Mouse (Mus musculus) bone marrow, adult 2 months (tissue): ENCODE measurements around the gene Rassf8. TPM values are rescaled to one million over a fixed set of nuclear protein-coding genes. Genes with fewer than 3 reads are reported as not detected.

Source experiments
- H3K27ac ChIP-seq: fragments of 200-500 bp; 2 replicates; pipeline ENCODE4 v1.5.1; 2012; ENCODE audit warnings: low read depth, mild to moderate bottlenecking, control low read depth, inconsistent platforms, low read length; ENCODE audit not compliant: control insufficient read depth, poor library complexity, insufficient read depth
- H3K4me1 ChIP-seq: fragments of 200-500 bp; 2 replicates; pipeline ENCODE4 v1.6.1; 2011; ENCODE audit warnings: low read length; ENCODE audit not compliant: control insufficient read depth, insufficient read depth
- H3K4me3 ChIP-seq: fragments of 200-500 bp; replicated peaks from 2 replicates; pipeline ENCODE3; 2011; ENCODE audit warnings: mild to moderate bottlenecking, low read depth, low read length, control low read depth; ENCODE audit not compliant: control insufficient read depth
- CTCF ChIP-seq: fragments of 200-500 bp; IDR thresholded peaks from 2 replicates; pipeline ENCODE4 v1.5.1; 2011; ENCODE audit warnings: low read length, control low read depth; ENCODE audit not compliant: control insufficient read depth, insufficient read depth
- POLR2A ChIP-seq: fragments of 200-500 bp; IDR thresholded peaks from 2 replicates; pipeline ENCODE4 v1.6.1; 2011; ENCODE audit warnings: low read depth, mild to moderate bottlenecking, control low read depth, low read length, borderline replicate concordance; ENCODE audit not compliant: control insufficient read depth
- WGBS: fragments of 180-500 bp; shearing (Covaris S2); methylation state at CpG from one replicate; pipeline ENCODE4 v1.1.7; 2018; 5-methylcytosine and 5-hydroxymethylcytosine counted together
- polyA plus RNA-seq: library from polyadenylated mRNA; stranded (reverse); fragments of >200 nt; gene quantifications from 2 replicates; pipeline ENCODE4 v1.2.4, GENCODE M21; 2011; ENCODE audit warnings: low replicate concordance; ENCODE audit not compliant: missing spikeins, insufficient read depth, insufficient read length

Rassf8 gene
- polyA plus RNA-seq, 1 experiment, result 3.5 TPM

GRCm38 (mm10) chr6:145776241-145776640 is 29.7 kb downstream of the Rassf8 start:
- H3K4me3 ChIP-seq, result no peak overlapping the region
- H3K4me1 ChIP-seq, result no peaks in the 10 kb centered on the region; the same call in 1 of the 2 replicates
- TF ChIP-seq POLR2A, result no peak
- no peak for TF ChIP-seq CTCF
- WGBS, result 78% methylated on average over 4 of the region's 4 CpGs
- no peak overlapping the region for H3K27ac ChIP-seq

- WGBS, result 15% methylated on average over 6 of the region's 6 CpGs
- H3K4me1 ChIP-seq, result no peaks in the 10 kb centered on the region; the same call in none of the 2 replicates
- TF ChIP-seq POLR2A (peak; percentile 18; the same call in 1 of the 2 replicates), CTCF (no peak)
- no peak overlapping the region for H3K27ac ChIP-seq
- H3K4me3 ChIP-seq, result no peak overlapping the region
Observed at GRCm38 (mm10) chr6:145779383-145779782, 32.8 kb downstream of the Rassf8 start.

GRCm38 (mm10) chr6:145780180-145780802 is 33.7 kb downstream of the Rassf8 start:
- Histone ChIP-seq H3K4me1 (no peaks in the 10 kb centered on the region; the same call in none of the 2 replicates), H3K4me3 (no peak overlapping the region), H3K27ac (no peak overlapping the region)
- TF ChIP-seq CTCF (no peak), POLR2A (no peak)
- 68% methylated on average over 8 of the region's 8 CpGs for WGBS

- H3K4me1 ChIP-seq, result no peaks in the 10 kb centered on the region; the same call in none of the 2 replicates
- WGBS, result 89% methylated on average over 9 of the region's 9 CpGs
- TF ChIP-seq CTCF (no peak), POLR2A (no peak)
- no peak overlapping the region for H3K27ac ChIP-seq
- H3K4me3 ChIP-seq, result no peak overlapping the region
Observed at GRCm38 (mm10) chr6:145781256-145781655, 34.7 kb downstream of the Rassf8 start.

- Histone ChIP-seq H3K4me3 (no peak overlapping the region), H3K27ac (no peak overlapping the region), H3K4me1 (no peaks in the 10 kb centered on the region; the same call in none of the 2 replicates)
- TF ChIP-seq POLR2A (no peak), CTCF (no peak)
- 81% methylated on average over 2 of the region's 2 CpGs for WGBS
Observed at GRCm38 (mm10) chr6:145781966-145782365, 35.4 kb downstream of the Rassf8 start.

- no peaks in the 10 kb centered on the region; the same call in 1 of the 2 replicates for H3K4me1 ChIP-seq
- 84% methylated on average over 2 of the region's 2 CpGs for WGBS
- no peak overlapping the region for H3K27ac ChIP-seq
- TF ChIP-seq CTCF (no peak), POLR2A (no peak)
- no peak overlapping the region for H3K4me3 ChIP-seq
Observed at GRCm38 (mm10) chr6:145787311-145787710, 40.8 kb downstream of the Rassf8 start.

- Histone ChIP-seq H3K27ac (no peak overlapping the region), H3K4me3 (no peak overlapping the region), H3K4me1 (no peaks in the 10 kb centered on the region)
- TF ChIP-seq POLR2A (no peak), CTCF (no peak)
- WGBS, result 92% methylated on average over 4 of the region's 4 CpGs
Observed at GRCm38 (mm10) chr6:145789738-145790137, 43.2 kb downstream of the Rassf8 start.

- TF ChIP-seq CTCF (no peak), POLR2A (no peak)
- Histone ChIP-seq H3K27ac (no peak overlapping the region), H3K4me3 (no peak overlapping the region), H3K4me1 (no peaks in the 10 kb centered on the region)
- 28% methylated on average over 7 of the region's 7 CpGs for whole genome bisulfite sequencing
Observed at GRCm38 (mm10) chr6:145792373-145792772, 45.8 kb downstream of the Rassf8 start.
